Mouse (Mus musculus) induced T-regulatory cell, adult 2 months (primary cell): Measurements from ENCODE around the gene Bhlhb9.

ENCODE experiments used
- DNase-seq: peaks from one replicate; pipeline ENCODE4 v3.0.0-alpha.2; 2012; ENCODE audit warnings: low read depth

The Bhlhb9 gene

GRCm38 (mm10) chrX:135916580-135916979 is 119.2 kb downstream of the Bhlhb9 start:
- no peak for DNase-seq

GRCm38 (mm10) chrX:135917116-135917515 is 119.7 kb downstream of the Bhlhb9 start:
- DNase-seq: no peak

- no peak for DNase-seq
Measured at GRCm38 (mm10) chrX:135922162-135922561, 124.8 kb downstream of the Bhlhb9 start.

- no peak for DNase-seq
Measured at GRCm38 (mm10) chrX:135925911-135926310, 128.5 kb downstream of the Bhlhb9 start.

GRCm38 (mm10) chrX:135928588-135928987 is 131.2 kb downstream of the Bhlhb9 start:
- DNase-seq: no peak

GRCm38 (mm10) chrX:135936452-135936851 is 139.1 kb downstream of the Bhlhb9 start:
- no peak for DNase-seq
